Mouse (Mus musculus): Measurements from ENCODE around the gene Pank1. TPM values are rescaled to one million over a fixed set of nuclear protein-coding genes. Genes with fewer than 3 reads are reported as not detected.

Pank1 gene
- total and polyA plus RNA-seq, 3 experiments = 1.8 to 3.2 (median 2.9) TPM

DNA sequence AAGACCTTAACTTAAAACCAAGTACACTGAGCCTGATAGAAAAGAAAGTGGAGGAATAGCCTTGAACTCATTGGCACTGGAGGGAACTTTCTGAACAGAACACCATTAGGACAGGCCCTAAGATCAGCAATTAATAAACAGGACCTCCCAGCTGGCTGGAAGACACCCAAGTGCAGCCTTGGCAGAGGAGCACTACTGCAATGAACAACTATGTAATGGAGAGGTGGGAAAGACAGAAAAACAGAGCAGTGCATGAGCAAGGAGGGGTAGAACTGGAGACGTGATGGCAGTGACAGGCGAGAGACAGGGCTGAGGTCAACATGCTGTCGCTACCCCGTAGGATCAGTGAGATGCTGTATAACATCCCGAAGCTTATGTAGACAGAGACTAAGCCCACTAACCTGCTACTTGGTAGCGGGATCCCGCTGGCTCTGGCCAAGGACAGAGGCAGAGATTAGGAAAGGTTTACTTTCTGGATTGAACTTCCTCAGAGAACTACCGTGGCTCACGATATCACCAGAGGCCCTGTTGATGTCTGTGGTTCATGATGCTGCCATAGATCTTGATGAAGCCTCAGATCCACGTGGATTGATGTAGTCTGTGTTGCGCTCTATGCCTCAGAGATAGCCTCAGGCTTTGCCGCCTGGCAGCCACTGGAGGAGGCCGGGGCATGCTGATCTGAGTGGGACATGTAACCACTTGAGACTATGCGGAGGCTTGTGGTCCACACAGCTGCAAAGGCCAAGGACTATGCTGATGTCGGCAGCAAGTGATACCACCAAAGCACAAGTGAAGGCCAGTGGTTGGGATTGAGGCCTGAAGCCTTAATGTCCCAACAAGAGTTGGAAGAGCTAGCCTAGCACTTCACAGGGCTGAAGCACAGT is 18.1 kb upstream of the Pank1 start:
- DNase-seq (ENCODE audit: extremely low read depth) = no peak
- H3K4me3 ChIP-seq (replicated peaks in 1 of 3; ENCODE audit: low read depth in 2 of 3, low read length in 2 of 3, poor library complexity in 1 of 3) = no peak overlapping the region
- H3K4me1 ChIP-seq (ENCODE audit: control insufficient read depth in 1 of 2, insufficient read depth in 2 of 2) = no peaks in the 10 kb centered on the region
- H3K27me3 ChIP-seq (replicated peaks) = no peaks in the 10 kb centered on the region
- no peak for TF ChIP-seq EP300 (IDR thresholded peaks at IDR 0.05; ENCODE audit: low read length)
- no peak for TF ChIP-seq POLR2AphosphoS2 (IDR thresholded peaks at IDR 0.05; ENCODE audit: low read depth, low read length)
- TF ChIP-seq KAT2A (IDR thresholded peaks at IDR 0.05; ENCODE audit: insufficient replicate concordance, low read length) = no peak
- no peak for TF ChIP-seq ZMIZ1 (IDR thresholded peaks at IDR 0.05; ENCODE audit: low read depth, low read length)
- no peak for TF ChIP-seq NELFE (IDR thresholded peaks at IDR 0.05; ENCODE audit: low read depth, low read length)
- no peak for TF ChIP-seq MAX (IDR thresholded peaks at IDR 0.05; ENCODE audit: low read length)
- TF ChIP-seq MAZ (IDR thresholded peaks at IDR 0.05; ENCODE audit: low read depth, low read length) = no peak
- TF ChIP-seq MYC (IDR thresholded peaks at IDR 0.05; ENCODE audit: low read depth, low read length) = no peak
- no peak for TF ChIP-seq CHD1 (IDR thresholded peaks at IDR 0.05; ENCODE audit: low read depth, low read length)
- no peak for TF ChIP-seq E2F4 (IDR thresholded peaks at IDR 0.05; ENCODE audit: insufficient replicate concordance, low read depth, low read length)
- no peak for TF ChIP-seq GABPA (IDR thresholded peaks at IDR 0.05; ENCODE audit: insufficient replicate concordance, low read depth, low read length)
- H3K4me2 ChIP-seq (ENCODE audit: insufficient read depth, low read depth, poor library complexity, severe bottlenecking) = no peak overlapping the region
- dilution Hi-C loops (cut with MboI; ENCODE audit: extremely low pct_ligation_motif_present, extremely low pct_unique_long_range_greater_than_20kb, low sequenced_read_pairs) = no loop called here
- peaks cover under 1% of the 10 kb centered on the region for H3K9me3 ChIP-seq (replicated peaks; ENCODE audit: low read length)
- in situ Hi-C loops (cut with MboI; ENCODE audit: low pct_ligation_motif_present, low pct_unique_long_range_greater_than_20kb, low sequenced_read_pairs) = no loop called here
- no peak overlapping the region for H3K9ac ChIP-seq (ENCODE audit: insufficient read depth, low read depth)
- no peaks in the 10 kb centered on the region for H3K79me2 ChIP-seq (replicated peaks; ENCODE audit: control insufficient read depth, extremely low read depth, insufficient read depth, poor library complexity, severe bottlenecking)
- no peak overlapping the region for H3K27ac ChIP-seq (ENCODE audit: insufficient read depth, low read depth)
- no peaks in the 10 kb centered on the region for H3K36me3 ChIP-seq (replicated peaks in 1 of 2; ENCODE audit: control insufficient read depth in 1 of 2, insufficient read depth in 1 of 2, low read length in 1 of 2)

DNA sequence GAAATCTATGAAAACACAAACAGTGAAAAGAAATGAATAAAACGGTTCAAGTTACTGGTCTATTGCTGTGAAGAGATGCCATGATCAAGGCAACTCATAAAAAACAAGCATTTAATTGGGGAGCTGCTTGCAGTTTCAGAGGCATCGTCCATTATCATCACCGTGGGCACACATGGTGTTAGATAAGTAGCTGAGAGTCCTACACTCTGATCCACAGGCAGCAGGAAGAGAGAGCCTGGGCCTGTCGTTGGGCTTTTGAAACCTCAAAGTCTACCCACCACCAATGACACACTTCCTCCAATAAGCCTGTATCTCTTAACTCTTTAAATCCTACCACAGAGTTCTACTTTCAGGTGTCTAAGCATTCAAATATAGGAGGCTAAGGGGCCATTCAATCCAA is 15.8 kb upstream of the Pank1 start:
- no peak for DNase-seq (ENCODE audit: extremely low read depth)
- in situ Hi-C loops (cut with MboI; ENCODE audit: low pct_ligation_motif_present, low pct_unique_long_range_greater_than_20kb, low sequenced_read_pairs) (no loop called here), dilution Hi-C loops (cut with MboI; ENCODE audit: extremely low pct_ligation_motif_present, extremely low pct_unique_long_range_greater_than_20kb, low sequenced_read_pairs) (no loop called here)
- Histone ChIP-seq H3K4me3 (replicated peaks in 1 of 3; ENCODE audit: low read depth in 2 of 3, low read length in 2 of 3, poor library complexity in 1 of 3) (no peak overlapping the region), H3K9me3 (replicated peaks; ENCODE audit: low read length) (no peaks in the 10 kb centered on the region), H3K27ac (ENCODE audit: insufficient read depth, low read depth) (no peak overlapping the region), H3K4me2 (ENCODE audit: insufficient read depth, low read depth, poor library complexity, severe bottlenecking) (no peak overlapping the region), H3K79me2 (replicated peaks; ENCODE audit: control insufficient read depth, extremely low read depth, insufficient read depth, poor library complexity, severe bottlenecking) (no peaks in the 10 kb centered on the region), H3K9ac (ENCODE audit: insufficient read depth, low read depth) (no peak overlapping the region), H3K36me3 (replicated peaks in 1 of 2; ENCODE audit: control insufficient read depth in 1 of 2, insufficient read depth in 1 of 2, low read length in 1 of 2) (no peaks in the 10 kb centered on the region), H3K27me3 (replicated peaks) (no peaks in the 10 kb centered on the region), H3K4me1 (ENCODE audit: control insufficient read depth in 1 of 2, insufficient read depth in 2 of 2) (no peaks in the 10 kb centered on the region)
- no peak for TF ChIP-seq MAZ (IDR thresholded peaks at IDR 0.05; ENCODE audit: low read depth, low read length)
- no peak for TF ChIP-seq JUN (IDR thresholded peaks at IDR 0.05; ENCODE audit: insufficient read depth, low read depth, low read length)
- no peak for TF ChIP-seq MAX (IDR thresholded peaks at IDR 0.05; ENCODE audit: low read length)
- TF ChIP-seq ETS1 (conservative IDR thresholded peaks at IDR 0.05; ENCODE audit: low read depth, low read length) = no peak
- TF ChIP-seq RCOR1 (conservative IDR thresholded peaks at IDR 0.05; ENCODE audit: low read depth, low read length) = no peak
- no peak for TF ChIP-seq IRF4 (IDR thresholded peaks at IDR 0.05; ENCODE audit: low read depth, low read length)

Data from CH12.LX (cell line).